Mouse (Mus musculus): ENCODE results near the gene Atf7.

GRCm38 (mm10) chr15:102672215-102673071, 47.2 kb upstream of the Atf7 start, which contains the start of gene Atp5g2:
- TF ChIP-seq CTCF (IDR thresholded peaks at IDR 0.05; ENCODE audit: extremely low read depth, insufficient read depth, low read length) (no peak), POLR2A (IDR thresholded peaks at IDR 0.05; ENCODE audit: extremely low read depth, insufficient read depth, low read length) (no peak)

Measured in cortical plate, adult 2 months (tissue).